Mouse (Mus musculus) T-helper 2 cell (primary cell): ENCODE measurements around the gene Chrd.

Experiments used
- in situ Hi-C: fragments of 300-600 bp; cut with MboI, MseI; formaldehyde crosslinking; loops from one replicate; pipeline ENCODE4 v1.15.1; 2025; ENCODE audit warnings: high pct_unique_total_duplicates

Chrd gene

GRCm38 (mm10) chr16:20732925-20733730 lies at the start of gene Chrd:
TSS of gene Chrd (plus strand) at chr16:20733127.
- in situ Hi-C loops, result no loop called here

- in situ Hi-C loops, result no loop called here
Measured at GRCm38 (mm10) chr16:20690774-20691173, 42.2 kb upstream of the Chrd start.

GRCm38 (mm10) chr16:20691617-20692016 lies 41.3 kb upstream of the Chrd start:
- in situ Hi-C loops, result no loop called here

GRCm38 (mm10) chr16:20692241-20692965 lies 40.5 kb upstream of the Chrd start:
- in situ Hi-C loops, result no loop called here

GRCm38 (mm10) chr16:20693111-20693701 lies 39.7 kb upstream of the Chrd start, which contains the start of gene Fam131a:
TSS of gene Fam131a (plus strand) at chr16:20693241.
- in situ Hi-C loops, result no loop called here

- in situ Hi-C loops, result no loop called here
Measured at GRCm38 (mm10) chr16:20694781-20695180, 38.1 kb upstream of the Chrd start.

GRCm38 (mm10) chr16:20695622-20696323 lies 37.2 kb upstream of the Chrd start:
- in situ Hi-C loops, result no loop called here

GRCm38 (mm10) chr16:20699266-20699665 lies 33.7 kb upstream of the Chrd start:
- in situ Hi-C loops, result no loop called here

GRCm38 (mm10) chr16:20700036-20700435 lies 32.9 kb upstream of the Chrd start:
- in situ Hi-C loops, result no loop called here

GRCm38 (mm10) chr16:20701316-20701715 lies 31.6 kb upstream of the Chrd start:
- in situ Hi-C loops, result no loop called here

GRCm38 (mm10) chr16:20701729-20702521 lies 31.0 kb upstream of the Chrd start:
- in situ Hi-C loops, result no loop called here

- in situ Hi-C loops, result no loop called here
Measured at GRCm38 (mm10) chr16:20702522-20702893, 30.4 kb upstream of the Chrd start.

- in situ Hi-C loops, result no loop called here
Measured at GRCm38 (mm10) chr16:20703071-20703470, 29.9 kb upstream of the Chrd start.

- in situ Hi-C loops, result no loop called here
Measured at GRCm38 (mm10) chr16:20703699-20704400, 29.1 kb upstream of the Chrd start.

- in situ Hi-C loops, result no loop called here
Measured at GRCm38 (mm10) chr16:20705786-20706185, 27.1 kb upstream of the Chrd start.

- in situ Hi-C loops, result no loop called here
Measured at GRCm38 (mm10) chr16:20706407-20707055, 26.4 kb upstream of the Chrd start.

GRCm38 (mm10) chr16:20708220-20708938 lies 24.5 kb upstream of the Chrd start:
- in situ Hi-C loops, result no loop called here

GRCm38 (mm10) chr16:20708939-20709734 lies 23.8 kb upstream of the Chrd start:
- in situ Hi-C loops, result no loop called here
